Mouse (Mus musculus) ES-E14 (cell line): Measurements from ENCODE around the gene Cend1.

Source experiments
- HCFC1 ChIP-seq: IDR thresholded peaks from 2 replicates; pipeline ENCODE4 v1.6.1; 2012; ENCODE audit warnings: low read length, inconsistent platforms, borderline replicate concordance; ENCODE audit not compliant: insufficient read depth
- MAFK ChIP-seq: IDR thresholded peaks from 2 replicates; pipeline ENCODE4 v1.6.1; 2014; ENCODE audit warnings: mild to moderate bottlenecking, low read depth, low read length, inconsistent platforms; ENCODE audit not compliant: insufficient read depth
- ZC3H11A ChIP-seq: IDR thresholded peaks from 2 replicates; pipeline ENCODE4 v1.6.1; 2012; ENCODE audit warnings: low read depth, mild to moderate bottlenecking, inconsistent platforms, low read length, borderline replicate concordance

DNA sequence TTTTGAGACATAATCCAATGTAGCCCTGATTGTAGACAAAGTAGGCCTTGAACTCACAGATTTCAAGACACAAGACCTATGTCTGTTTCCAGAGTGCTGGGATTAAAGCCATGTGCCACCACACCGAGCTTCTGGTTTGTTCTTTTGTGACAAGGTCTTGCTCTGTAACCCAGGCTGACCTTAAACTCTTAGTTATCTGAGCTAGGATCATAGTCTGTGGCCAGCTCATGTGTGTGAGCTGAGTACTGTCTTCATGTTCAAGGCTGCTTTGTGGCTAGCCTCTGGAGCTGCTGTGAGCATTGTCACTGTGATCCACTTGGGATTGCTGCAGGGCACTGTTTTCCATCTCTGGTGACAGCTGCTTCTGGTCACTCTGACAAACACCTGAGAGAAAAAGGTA, 33.9 kb downstream of the Cend1 start:
- TF ChIP-seq MAFK (no peak), HCFC1 (no peak), ZC3H11A (no peak)
